Mouse (Mus musculus): Measurements from ENCODE around the gene Pp2d1. TPM values are rescaled to one million over a fixed set of nuclear protein-coding genes. Genes with fewer than 3 reads are reported as not detected.

The Pp2d1 gene
- 1 to 10 TPM in 1 of 2 experiments, under 1 TPM in 1; 0.24 to 1.1 TPM for polyA plus RNA-seq (2017; shearing (Covaris generic))

GRCm38 (mm10) chr17:53539351-53539750, at the start of gene Pp2d1:
Gene Pp2d1 (minus strand): TSS chr17:53539451.

GRCm38 (mm10) chr17:53566161-53566918, 27.1 kb upstream of the Pp2d1 start, which contains the start of gene Kat2b:
Gene Kat2b (plus strand): TSS chr17:53566861.

GRCm38 (mm10) chr17:53478858-53479603, 60.2 kb downstream of the Pp2d1 start, which contains the start of gene Rab5a:
Gene Rab5a (plus strand): TSS chr17:53479234.

GRCm38 (mm10) chr17:53462603-53463495, 76.4 kb downstream of the Pp2d1 start, which contains the start of gene Efhb:
Gene Efhb (minus strand): TSS chr17:53463321.

Other genes with a start within 250 kb of the Pp2d1 start
- gene Efhb, start 76.1 kb downstream of the Pp2d1 start, polyA plus RNA-seq (2017; shearing (Covaris generic)): under 1 TPM; 0.06 to 0.08 TPM
- gene Rab5a, start 60.2 kb downstream of the Pp2d1 start, polyA plus RNA-seq (2017; shearing (Covaris generic)): 100 to 1,000 TPM in 1 of 2 experiments, 10 to 100 TPM in 1; 96.9 to 124 TPM
- gene Kat2b, start 27.4 kb upstream of the Pp2d1 start, polyA plus RNA-seq (2017; shearing (Covaris generic)): 10 to 100 TPM; 32.7 to 55.7 TPM
- gene Sgo1, start 149.9 kb upstream of the Pp2d1 start, polyA plus RNA-seq (2017; shearing (Covaris generic)): 1 to 10 TPM; 4.5 to 6.4 TPM

Data from activated CD4-positive, CD25-positive, alpha-beta regulatory T cell (primary cell).